Mouse (Mus musculus): ENCODE results near the gene Plekhm3.

- TF ChIP-seq GATA1 (IDR thresholded peaks at IDR 0.05; ENCODE audit: low read length), result no peak
- TF ChIP-seq TAL1 (IDR thresholded peaks at IDR 0.05; ENCODE audit: low read length), result no peak
Measured at GRCm38 (mm10) chr1:64793234-64793530, 163.4 kb downstream of the Plekhm3 start.

All from erythroblast, embryonic 14.5 days (primary cell).